Mouse (Mus musculus) bone marrow, adult 2 months (tissue): ENCODE results near the gene Prl7c1. TPM values are rescaled to one million over a fixed set of nuclear protein-coding genes. Genes with fewer than 3 reads are reported as not detected.
"Not testable (repeated sequence)": the region's sequence is repeated elsewhere in the genome, so short reads cannot be mapped to it uniquely, and the experiment has no call there.

Experiments
- H3K27ac ChIP-seq: fragments of 200-500 bp; 2 replicates; pipeline ENCODE4 v1.5.1; 2012; ENCODE audit warnings: low read depth, mild to moderate bottlenecking, control low read depth, inconsistent platforms, low read length; ENCODE audit not compliant: control insufficient read depth, poor library complexity, insufficient read depth
- H3K4me1 ChIP-seq: fragments of 200-500 bp; 2 replicates; pipeline ENCODE4 v1.6.1; 2011; ENCODE audit warnings: low read length; ENCODE audit not compliant: control insufficient read depth, insufficient read depth
- H3K4me3 ChIP-seq: fragments of 200-500 bp; replicated peaks from 2 replicates; pipeline ENCODE3; 2011; ENCODE audit warnings: mild to moderate bottlenecking, low read depth, low read length, control low read depth; ENCODE audit not compliant: control insufficient read depth
- CTCF ChIP-seq: fragments of 200-500 bp; IDR thresholded peaks from 2 replicates; pipeline ENCODE4 v1.5.1; 2011; ENCODE audit warnings: low read length, control low read depth; ENCODE audit not compliant: control insufficient read depth, insufficient read depth
- POLR2A ChIP-seq: fragments of 200-500 bp; IDR thresholded peaks from 2 replicates; pipeline ENCODE4 v1.6.1; 2011; ENCODE audit warnings: low read depth, mild to moderate bottlenecking, control low read depth, low read length, borderline replicate concordance; ENCODE audit not compliant: control insufficient read depth
- WGBS: fragments of 180-500 bp; shearing (Covaris S2); methylation state at CpG from one replicate; pipeline ENCODE4 v1.1.7; 2018; 5-methylcytosine and 5-hydroxymethylcytosine counted together
- polyA plus RNA-seq: library from polyadenylated mRNA; stranded (reverse); fragments of >200 nt; gene quantifications from 2 replicates; pipeline ENCODE4 v1.2.4, GENCODE M21; 2011; ENCODE audit warnings: low replicate concordance; ENCODE audit not compliant: missing spikeins, insufficient read depth, insufficient read length

Gene Prl7c1
- polyA plus RNA-seq: not detected in 2 replicates

DNA sequence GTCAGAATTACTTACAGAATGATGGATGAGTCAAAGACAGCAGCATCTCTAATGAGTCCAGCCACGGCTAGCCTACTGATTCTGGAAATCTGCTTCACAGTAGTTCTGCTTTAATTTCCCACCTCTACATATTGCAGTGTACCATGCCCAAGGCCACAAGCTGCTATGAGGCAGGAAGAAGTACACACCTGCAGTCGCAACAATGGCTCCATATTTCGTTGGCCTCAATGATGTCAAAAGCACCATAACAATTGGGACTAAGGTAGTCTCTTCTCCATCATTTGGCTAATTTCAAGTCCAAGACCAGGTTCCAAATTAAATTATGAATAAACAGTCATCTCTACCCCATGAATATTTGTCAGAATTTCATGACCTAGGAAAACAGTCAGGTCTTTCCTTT lies at the start of gene Prl7c1:
Gene Prl7c1, minus strand, starts transcription at position 101 of the 400 bp plus-strand sequence.
- H3K27ac ChIP-seq, H3K4me1 ChIP-seq, H3K4me3 ChIP-seq: not testable (repeated sequence)
- WGBS: 81% methylated on average over 3 of the region's 3 CpGs

DNA sequence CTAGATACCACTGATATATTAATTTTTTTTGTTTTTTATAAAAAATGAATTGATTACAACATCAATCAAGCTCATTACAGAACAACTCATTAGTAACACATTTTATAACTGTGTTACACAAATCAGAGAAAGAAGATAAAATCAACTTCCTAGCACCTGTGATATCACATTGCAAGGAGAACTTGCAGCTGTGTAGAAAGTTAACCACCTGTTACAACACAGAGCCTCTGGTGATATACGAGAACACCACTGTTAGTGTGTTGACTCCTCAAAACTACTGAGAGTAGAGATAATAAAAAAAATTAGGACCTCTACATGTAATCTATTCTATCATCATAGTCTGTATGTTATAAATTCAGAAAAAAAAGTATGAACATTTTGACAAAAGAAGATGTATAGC lies 22.2 kb upstream of the Prl7c1 start:
- WGBS: 67% methylated on average over 1 of the region's 1 CpGs
- Histone ChIP-seq H3K4me3 (no peak overlapping the region), H3K27ac (no peak overlapping the region), H3K4me1 (no peaks in the 10 kb centered on the region)
- TF ChIP-seq POLR2A: no peak
- TF ChIP-seq CTCF: no peak

DNA sequence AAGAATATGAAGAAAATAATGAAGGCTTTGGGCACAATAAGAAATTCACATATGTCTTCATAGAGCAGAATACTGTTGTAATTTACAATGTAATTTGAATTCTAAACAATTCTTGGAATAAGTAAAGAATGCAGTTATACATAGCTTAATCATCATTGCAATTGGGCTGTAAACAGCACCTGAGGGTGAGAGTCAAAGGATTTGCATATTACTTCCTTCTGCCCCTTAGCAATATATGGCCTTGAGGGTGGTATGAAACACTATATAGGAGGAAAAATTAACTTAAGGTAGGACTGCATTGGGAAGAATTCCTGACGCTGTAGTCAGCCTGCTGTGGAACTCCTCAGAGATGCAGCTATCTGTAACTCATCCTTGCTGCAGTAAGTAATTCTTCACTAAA lies 20.8 kb upstream of the Prl7c1 start, which contains the start of gene Prl2a1:
Gene Prl2a1, plus strand, starts transcription at position 301 of the 400 bp plus-strand sequence.
- no peak within 1 kb of the TSS for H3K4me3 ChIP-seq
- TF ChIP-seq CTCF: no peak
- no peak for TF ChIP-seq POLR2A
- H3K27ac ChIP-seq: no peak within 1 kb of the TSS
- 81% methylated on average over 1 of the region's 1 CpGs for WGBS
- no peaks in the 10 kb centered on the region for H3K4me1 ChIP-seq

DNA sequence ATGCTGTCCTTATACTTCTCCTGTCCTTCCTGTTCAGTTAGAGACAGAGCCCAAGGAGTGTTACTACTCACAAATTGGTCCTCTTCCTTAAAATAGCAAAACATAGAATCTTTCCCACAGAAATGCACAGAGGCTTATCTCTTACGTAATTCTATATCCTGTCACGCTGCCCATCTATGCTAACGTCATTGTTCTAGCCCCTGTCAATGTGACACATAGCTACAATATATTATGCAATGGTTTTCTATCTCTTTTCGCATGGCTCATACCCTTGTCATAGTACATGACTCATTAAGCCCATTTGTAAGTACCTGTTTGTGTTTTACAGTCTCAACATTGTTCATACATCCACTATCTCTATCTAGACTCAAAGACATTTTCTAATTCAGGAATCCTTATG lies 18.7 kb upstream of the Prl7c1 start:
- 38% methylated on average over 4 of the region's 4 CpGs for WGBS
- no peak overlapping the region for H3K27ac ChIP-seq
- no peaks in the 10 kb centered on the region for H3K4me1 ChIP-seq
- TF ChIP-seq CTCF: no peak
- no peak for TF ChIP-seq POLR2A
- no peak overlapping the region for H3K4me3 ChIP-seq

DNA sequence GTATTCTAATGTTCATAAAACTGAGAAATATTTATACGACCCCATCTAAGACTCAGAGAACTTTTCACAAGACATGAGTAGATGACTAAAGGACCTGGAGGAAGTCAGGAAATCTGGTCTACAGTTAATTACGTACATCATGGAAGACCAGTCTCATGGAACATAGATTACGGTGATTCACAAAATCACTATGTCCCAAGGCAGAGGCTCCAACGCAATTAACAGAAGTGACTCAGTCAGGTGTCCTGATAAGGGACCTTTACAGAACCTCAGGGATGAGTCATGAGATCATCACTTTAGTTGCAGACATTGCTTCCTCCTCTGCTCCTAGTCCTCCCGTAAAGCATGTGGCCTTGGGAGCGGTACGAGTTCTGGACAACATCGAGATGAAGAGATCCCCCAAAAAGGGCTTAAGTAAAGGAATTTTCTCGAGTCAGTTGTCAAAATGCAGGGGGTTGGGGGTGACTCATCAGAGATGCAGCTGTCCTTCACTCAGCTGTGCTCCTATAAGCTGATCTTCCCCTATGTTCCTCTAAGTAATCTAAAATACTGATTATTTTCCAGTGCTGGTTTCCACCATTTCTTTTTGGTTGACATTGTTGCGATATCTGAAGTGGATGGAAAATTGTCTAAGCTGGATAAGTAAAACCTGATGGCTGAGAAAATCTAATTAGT lies 46.0 kb downstream of the Prl7c1 start:
- Histone ChIP-seq H3K4me1 (no peaks in the 10 kb centered on the region), H3K27ac (no peak overlapping the region), H3K4me3 (no peak overlapping the region)
- WGBS: 81% methylated on average over 10 of the region's 10 CpGs
- TF ChIP-seq POLR2A (no peak), CTCF (no peak)

DNA sequence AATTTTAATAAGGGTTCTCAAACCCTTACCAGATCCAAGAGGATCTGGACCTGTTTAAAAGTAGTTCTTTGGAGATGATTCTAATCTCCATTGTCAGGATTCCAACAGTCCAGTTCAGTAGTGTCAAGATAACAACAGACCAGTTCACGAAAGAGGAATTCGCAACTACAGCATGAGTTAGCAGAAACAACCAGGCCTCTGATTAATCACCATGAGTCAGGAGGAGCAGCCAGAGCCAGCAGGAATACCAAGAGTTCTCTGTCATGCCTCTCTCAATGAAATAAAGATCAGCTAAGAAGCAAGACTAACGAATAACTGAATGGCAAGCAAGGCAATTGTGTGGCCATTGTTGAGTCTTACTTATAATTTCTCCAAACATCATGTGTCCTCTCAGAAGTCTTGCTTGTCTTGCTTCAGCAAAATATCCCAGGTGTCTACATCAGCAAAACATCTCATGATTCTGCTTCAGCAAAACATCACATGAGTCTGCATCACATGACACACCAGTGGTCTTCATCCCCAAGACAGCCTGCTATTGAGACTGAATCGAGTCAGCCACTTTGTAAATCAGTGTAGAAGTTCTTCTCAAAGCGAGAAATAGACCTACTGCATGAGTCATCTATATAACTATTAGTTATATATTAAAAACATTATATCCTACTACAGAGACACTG lies 50.2 kb downstream of the Prl7c1 start:
- WGBS: 59% methylated on average over 5 of the region's 5 CpGs
- H3K4me3 ChIP-seq, H3K4me1 ChIP-seq, H3K27ac ChIP-seq: not testable (repeated sequence)

DNA sequence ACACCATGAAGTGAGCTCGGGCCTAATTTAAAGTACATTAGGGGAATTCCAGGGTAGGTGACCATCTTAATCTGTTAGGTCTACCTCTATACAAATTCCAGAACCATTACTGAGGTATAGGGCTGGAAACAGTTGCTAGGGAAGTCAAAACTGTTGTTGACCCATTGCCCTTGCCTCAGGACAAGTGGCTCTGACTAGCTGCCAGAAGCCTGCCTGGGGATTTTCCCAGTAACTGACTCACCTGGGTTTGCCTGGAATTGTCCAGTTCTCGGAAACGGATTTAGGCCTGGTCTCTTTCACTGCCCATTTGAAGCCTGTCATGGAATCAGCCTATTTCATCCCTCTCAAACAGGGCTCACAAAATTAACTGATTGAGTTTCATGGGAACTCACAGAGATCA lies 55.5 kb downstream of the Prl7c1 start:
- H3K27ac ChIP-seq, H3K4me3 ChIP-seq, H3K4me1 ChIP-seq: not testable (repeated sequence)
- WGBS: 84% methylated on average over 3 of the region's 3 CpGs

Other genes with a start within 250 kb of the Prl7c1 start
- not detected in 2 replicates for gene Prl8a9, start 216.2 kb downstream of the Prl7c1 start, polyA plus RNA-seq
- gene Prl8a1, start 198.6 kb downstream of the Prl7c1 start, polyA plus RNA-seq: not detected in 2 replicates
- gene Prl7b1, start 170.2 kb downstream of the Prl7c1 start, polyA plus RNA-seq: not detected in 2 replicates
- not detected in 2 replicates for gene Prl7a1, start 138.3 kb downstream of the Prl7c1 start, polyA plus RNA-seq
- not detected in 2 replicates for gene Prl7a2, start 112.8 kb downstream of the Prl7c1 start, polyA plus RNA-seq
- not detected in 2 replicates for gene Prl7d1, start 64.1 kb downstream of the Prl7c1 start, polyA plus RNA-seq
- not detected in 2 replicates for gene Prl2a1, start 20.9 kb upstream of the Prl7c1 start, polyA plus RNA-seq
- gene Prl2c1, start 68.5 kb upstream of the Prl7c1 start, polyA plus RNA-seq: not detected in 2 replicates
- not detected in 2 replicates for gene Prl4a1, start 235.4 kb upstream of the Prl7c1 start, polyA plus RNA-seq